Mouse (Mus musculus) cerebellum, adult 2 months (tissue): ENCODE data around the gene Arxes1. TPM values are rescaled to one million over a fixed set of nuclear protein-coding genes. Genes with fewer than 3 reads are reported as not detected.
A peak's percentile ranks its signal among the peaks of the same experiment; 100 is the strongest.
"Not testable (repeated sequence)": the region's sequence is repeated elsewhere in the genome, so short reads cannot be mapped to it uniquely, and the experiment has no call there.

Experiments
- DNase-seq, 2 experiments: peaks; one replicate each; pipeline ENCODE4 v3.0.0; 2021
- H3K27ac ChIP-seq: fragments of 200-500 bp; 2 replicates; pipeline ENCODE4 v1.5.1; 2012; ENCODE audit warnings: low read length, control low read depth, inconsistent platforms; ENCODE audit not compliant: insufficient read depth
- H3K27me3 ChIP-seq: fragments of 200-500 bp; 2 replicates; pipeline ENCODE4 v1.6.1; 2012; ENCODE audit warnings: inconsistent platforms, mild to moderate bottlenecking, low read length, moderate library complexity; ENCODE audit not compliant: control insufficient read depth, insufficient read depth
- H3K4me1 ChIP-seq: fragments of 200-500 bp; 2 replicates; pipeline ENCODE4 v1.6.1; 2011; ENCODE audit warnings: low read length; ENCODE audit not compliant: control insufficient read depth, insufficient read depth
- H3K4me3 ChIP-seq: fragments of 200-500 bp; replicated peaks from 2 replicates; pipeline ENCODE3; 2011; ENCODE audit warnings: mild to moderate bottlenecking, low read depth, low read length, control low read depth; ENCODE audit not compliant: insufficient read depth
- CTCF ChIP-seq: fragments of 200-500 bp; IDR thresholded peaks from 2 replicates; pipeline ENCODE4 v1.5.1; 2011; ENCODE audit warnings: low read depth, mild to moderate bottlenecking, control low read depth, low read length, moderate library complexity, borderline replicate concordance; ENCODE audit not compliant: insufficient read depth
- POLR2A ChIP-seq: fragments of 200-500 bp; IDR thresholded peaks from 2 replicates; pipeline ENCODE4 v1.6.1; 2011; ENCODE audit warnings: low read length, control low read depth, borderline replicate concordance; ENCODE audit not compliant: insufficient read depth
- WGBS: fragments of 180-500 bp; shearing (Covaris S2); methylation state at CpG from one replicate; pipeline ENCODE4 v1.1.7; 2018; 5-methylcytosine and 5-hydroxymethylcytosine counted together
- polyA plus RNA-seq: library from polyadenylated mRNA; depleted of rRNA; stranded (reverse); fragments of >200 nt; gene quantifications from 2 replicates; pipeline ENCODE4 v1.2.3, GENCODE M21; 2012; rRNA removed

Arxes1 gene
- polyA plus RNA-seq: 36.7 and 40.0 TPM in 2 replicates

DNA sequence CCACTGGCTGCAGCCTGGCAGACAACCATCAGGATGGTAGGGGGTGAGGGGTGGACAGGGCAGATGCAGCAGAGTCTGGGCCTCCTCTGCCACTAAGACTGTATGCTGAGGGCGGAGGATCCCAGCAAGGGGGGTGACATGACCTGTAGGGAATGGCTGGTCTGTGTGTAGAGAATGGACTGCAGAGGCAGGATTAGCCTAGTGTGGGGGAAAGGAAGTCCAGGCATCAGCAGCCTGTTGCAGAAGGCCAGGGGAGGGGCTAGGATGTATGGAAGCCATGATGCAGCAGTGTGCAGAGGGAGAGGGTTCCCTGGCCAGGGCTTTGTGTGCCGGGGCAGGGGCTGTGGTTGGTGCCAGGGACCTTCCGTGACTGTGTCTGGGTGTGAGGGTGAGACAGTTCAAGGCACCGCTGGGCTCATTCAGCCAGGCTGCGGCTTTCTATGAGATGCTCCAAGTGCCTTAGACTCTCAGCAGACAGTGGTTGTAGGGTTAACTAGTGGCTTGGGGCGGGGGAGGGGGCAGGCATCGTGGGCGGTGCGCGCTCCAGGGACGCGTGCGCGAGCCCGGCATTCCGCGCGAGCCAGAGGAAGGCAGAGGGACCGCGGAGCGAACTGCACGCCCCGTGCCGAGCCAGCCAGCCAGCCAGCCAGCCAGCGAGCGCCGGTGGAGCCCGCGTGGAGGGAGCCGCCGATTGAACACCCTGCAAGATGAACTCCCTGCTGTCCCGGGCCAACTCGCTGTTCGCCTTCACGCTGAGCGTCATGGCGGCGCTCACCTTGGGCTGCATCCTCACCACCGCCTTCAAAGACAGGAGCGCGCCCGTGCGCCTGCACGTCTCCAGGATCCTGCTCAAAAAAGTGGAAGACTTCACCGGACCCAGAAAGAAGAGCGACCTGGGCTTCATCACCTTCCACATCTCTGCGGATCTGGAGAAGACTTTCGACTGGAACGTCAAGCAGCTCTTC, at the start of gene Arxes1:
Arxes1 (plus strand) TSS at position 569 of the 965 bp plus-strand sequence.
- not testable (repeated sequence) for H3K4me1 ChIP-seq, H3K27me3 ChIP-seq
- DNase-seq: peak; percentile 51 to 73
- peak within 1 kb of the TSS; percentile 55 for H3K4me3 ChIP-seq
- H3K27ac ChIP-seq: 0 out of 2 replicates have a peak within 1 kb of the TSS, but pooled peaks have one; percentile 27
- 11% methylated on average over 12 of the region's 49 CpGs for WGBS

DNA sequence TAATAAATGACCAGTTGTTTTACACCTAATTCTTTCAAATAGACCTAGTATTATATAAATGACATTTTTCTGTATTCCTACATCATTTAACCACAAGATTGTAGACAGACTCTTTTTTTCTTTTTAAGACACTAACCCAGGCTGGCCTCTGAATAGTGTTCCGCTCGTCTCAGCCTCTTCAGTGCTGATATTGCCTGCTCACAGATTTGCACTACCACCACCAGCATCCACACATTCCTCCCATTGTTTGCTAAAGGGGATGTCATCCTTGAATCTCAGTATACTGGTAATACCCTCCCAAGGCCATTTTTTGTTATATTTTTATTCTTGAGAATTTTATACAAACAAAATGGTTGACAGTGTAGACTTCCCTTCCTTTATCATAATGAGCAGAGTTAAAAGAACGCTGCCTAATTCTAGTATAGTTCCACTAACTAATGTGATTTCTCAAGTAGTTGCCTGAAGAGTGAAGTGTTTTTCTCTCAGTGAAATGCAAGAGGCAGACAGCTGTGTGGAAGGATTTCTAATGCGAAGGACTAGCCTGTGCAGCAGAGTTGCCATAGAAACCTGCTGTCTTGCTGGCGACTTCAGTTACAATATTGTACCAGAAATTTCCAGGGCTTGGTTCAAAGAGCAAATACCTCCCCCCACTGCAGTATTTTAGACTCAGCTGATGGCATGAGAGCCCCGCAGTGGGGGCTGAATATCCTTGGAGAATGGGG, 48.5 kb upstream of the Arxes1 start:
- no peak overlapping the region for H3K27ac ChIP-seq
- no peak for DNase-seq
- H3K4me1 ChIP-seq: no peaks in the 10 kb centered on the region
- TF ChIP-seq POLR2A (no peak), CTCF (no peak)
- no peak overlapping the region for H3K4me3 ChIP-seq
- H3K27me3 ChIP-seq: no peaks in the 10 kb centered on the region
- 59% methylated on average over 6 of the region's 6 CpGs for WGBS

GRCm38 (mm10) chrX:135986267-135986666, 46.9 kb upstream of the Arxes1 start:
- no peaks in the 10 kb centered on the region for H3K4me1 ChIP-seq
- H3K27me3 ChIP-seq: no peaks in the 10 kb centered on the region
- no peak overlapping the region for H3K27ac ChIP-seq
- WGBS: 99% methylated on average over 3 of the region's 3 CpGs
- DNase-seq: no peak
- H3K4me3 ChIP-seq: no peak overlapping the region
- TF ChIP-seq POLR2A (no peak), CTCF (no peak)

DNA sequence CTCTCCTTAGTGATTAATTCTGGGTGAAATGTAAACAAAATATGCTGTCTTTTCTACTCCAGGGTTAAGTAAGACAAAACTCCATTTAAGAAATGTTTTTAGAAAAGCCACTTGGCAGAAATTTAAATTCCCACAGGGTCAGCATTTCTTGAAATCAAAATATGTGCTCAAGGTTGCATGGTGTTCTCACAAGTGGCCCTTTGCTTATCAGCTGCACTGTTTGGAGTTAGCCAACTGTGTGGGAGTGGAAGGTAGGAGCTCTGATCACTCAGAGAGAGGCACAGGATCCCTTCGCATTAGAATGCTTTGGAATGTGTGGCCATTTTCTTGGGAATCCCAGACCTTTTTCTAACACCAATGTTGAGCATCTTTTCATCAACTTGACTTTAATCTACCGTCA, 42.5 kb upstream of the Arxes1 start:
- 0 out of 2 replicates have a peak, but pooled peaks cover 3% of the 10 kb centered on the region for H3K4me1 ChIP-seq
- WGBS: 92% methylated on average over 2 of the region's 2 CpGs
- no peak overlapping the region for H3K4me3 ChIP-seq
- no peaks in the 10 kb centered on the region for H3K27me3 ChIP-seq
- TF ChIP-seq CTCF: no peak
- no peak for TF ChIP-seq POLR2A
- no peak overlapping the region for H3K27ac ChIP-seq
- DNase-seq: no peak

DNA sequence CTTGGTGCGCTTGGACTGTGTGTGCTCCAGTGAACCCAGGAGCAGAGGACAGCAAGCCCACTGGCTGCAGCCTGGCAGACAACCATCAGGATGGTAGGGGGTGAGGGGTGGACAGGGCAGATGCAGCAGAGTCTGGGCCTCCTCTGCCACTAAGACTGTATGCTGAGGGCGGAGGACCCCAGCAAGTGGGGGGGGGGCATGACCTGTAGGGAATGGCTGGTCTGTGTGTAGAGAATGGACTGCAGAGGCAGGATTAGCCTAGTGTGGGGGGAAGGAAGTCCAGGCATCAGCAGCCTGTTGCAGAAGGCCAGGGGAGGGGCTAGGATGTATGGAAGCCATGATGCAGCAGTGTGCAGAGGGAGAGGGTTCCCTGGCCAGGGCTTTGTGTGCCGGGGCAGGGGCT, 40.0 kb upstream of the Arxes1 start:
- not testable (repeated sequence) for H3K27me3 ChIP-seq, H3K4me1 ChIP-seq
- DNase-seq: peak; percentile 20 to 27
- WGBS: 32% methylated on average over 2 of the region's 3 CpGs
- Histone ChIP-seq H3K27ac (peak overlapping the region; percentile 53; the same call in 1 of the 2 replicates), H3K4me3 (peak overlapping the region; percentile 26)

- not testable (repeated sequence) for H3K4me1 ChIP-seq, H3K27me3 ChIP-seq
- peak; percentile 46 to 58 for DNase-seq
- peak within 1 kb of the TSS; percentile 53; the same call in 1 of the 2 replicates for H3K27ac ChIP-seq
- WGBS: 0% methylated on average over 12 of the region's 39 CpGs
- H3K4me3 ChIP-seq: peak within 1 kb of the TSS; percentile 26
These were observed 39.5 kb upstream of the Arxes1 start, which contains the start of gene Arxes2 for GRCm38 (mm10) chrX:135993664-135994119. Gene Arxes2, plus strand, starts transcription at chrX:135993824.

- 20% methylated on average over 4 of the region's 5 CpGs for WGBS
- H3K4me1 ChIP-seq: no peaks in the 10 kb centered on the region
- DNase-seq: no peak
- H3K4me3 ChIP-seq: no peak overlapping the region
- no peaks in the 10 kb centered on the region for H3K27me3 ChIP-seq
- TF ChIP-seq CTCF (no peak), POLR2A (no peak)
- H3K27ac ChIP-seq: no peak overlapping the region
These were observed 25.8 kb upstream of the Arxes1 start for GRCm38 (mm10) chrX:136007199-136007843.

DNA sequence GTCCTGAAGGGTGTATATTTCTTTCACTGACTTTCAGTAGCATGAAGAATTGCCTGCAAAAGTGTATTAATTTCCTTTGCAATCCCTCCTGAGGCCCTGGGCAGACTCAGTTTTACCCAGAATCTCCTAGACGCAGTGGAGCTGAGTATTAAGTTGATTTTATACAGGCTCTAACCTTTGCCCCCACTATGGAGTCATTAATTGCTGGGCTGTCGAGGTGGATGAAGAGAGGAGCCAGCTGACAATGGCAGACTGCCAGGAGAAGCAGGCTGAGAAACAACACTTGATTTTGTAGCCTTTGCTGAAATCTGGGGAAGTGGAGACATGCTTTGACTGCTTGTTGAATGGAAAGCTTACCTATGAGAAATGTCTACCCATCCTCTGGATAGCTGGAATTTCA, 18.8 kb upstream of the Arxes1 start:
- no peaks in the 10 kb centered on the region for H3K27me3 ChIP-seq
- DNase-seq: no peak
- 8% methylated on average over 2 of the region's 2 CpGs for WGBS
- no peak overlapping the region for H3K27ac ChIP-seq
- no peak for TF ChIP-seq POLR2A
- no peak for TF ChIP-seq CTCF
- H3K4me3 ChIP-seq: no peak overlapping the region
- no peaks in the 10 kb centered on the region for H3K4me1 ChIP-seq
